Mouse (Mus musculus): ENCODE measurements around the gene Me3. TPM values are rescaled to one million over a fixed set of nuclear protein-coding genes. Genes with fewer than 3 reads are reported as not detected.
A peak's percentile ranks its signal among the peaks of the same experiment; 100 is the strongest.

Gene Me3
- polyA plus RNA-seq, 1 experiment from 2014 or later = 3.6 TPM

DNA sequence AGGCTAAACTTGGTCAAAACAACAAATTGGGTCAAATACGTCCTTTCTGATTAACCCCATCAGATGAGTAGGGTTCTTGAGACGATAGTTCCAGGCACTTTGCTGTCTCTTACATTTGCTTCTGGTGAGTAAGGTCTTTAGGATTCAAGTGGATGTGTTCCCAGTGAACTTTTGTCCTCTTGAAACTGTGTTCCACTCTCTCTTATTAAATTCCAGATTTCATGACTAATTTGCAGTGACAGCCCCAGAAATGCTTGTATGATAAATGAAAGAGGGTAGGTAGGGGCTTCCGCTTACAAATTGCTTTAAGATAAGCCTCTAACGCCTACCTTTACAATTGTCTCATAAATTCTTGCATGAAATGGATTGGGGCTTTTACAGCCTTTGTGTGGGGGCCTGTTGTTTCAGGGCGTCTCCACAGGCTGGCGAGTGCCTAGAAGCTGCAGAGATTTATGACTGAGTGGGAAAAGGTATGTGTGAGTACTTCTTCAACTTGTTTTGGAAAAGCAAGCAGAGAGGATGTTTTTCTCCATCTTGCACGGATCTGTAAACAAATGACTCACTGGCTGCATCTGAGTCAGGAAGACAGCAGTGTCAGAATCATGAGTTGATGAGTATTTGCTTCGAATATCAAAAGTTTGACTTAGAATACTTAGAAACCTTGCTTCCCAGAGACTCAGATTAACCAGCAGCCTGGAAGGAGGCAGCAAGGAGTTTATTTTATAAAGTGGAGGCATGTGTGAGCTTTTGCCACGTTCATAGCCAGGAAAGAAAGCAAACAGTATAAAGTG lies 137.1 kb downstream of the Me3 start:
- Histone ChIP-seq H3K4me2 (replicated peaks) (no peak overlapping the region), H3K9ac (no peak overlapping the region), H3K4me3 (replicated peaks) (no peak overlapping the region), H3K4me1 (replicated peaks) (peaks cover 10% of the 10 kb centered on the region), H3K27me3 (replicated peaks) (no peaks in the 10 kb centered on the region), H3K36me3 (no peaks in the 10 kb centered on the region), H3K27ac (peak overlapping the region; percentile 27; the same call in 1 of the 2 replicates), H3K9me3 (no peaks in the 10 kb centered on the region)
- 15% methylated on average over 9 of the region's 9 CpGs for WGBS
- ATAC-seq = peak; percentile 27

DNA sequence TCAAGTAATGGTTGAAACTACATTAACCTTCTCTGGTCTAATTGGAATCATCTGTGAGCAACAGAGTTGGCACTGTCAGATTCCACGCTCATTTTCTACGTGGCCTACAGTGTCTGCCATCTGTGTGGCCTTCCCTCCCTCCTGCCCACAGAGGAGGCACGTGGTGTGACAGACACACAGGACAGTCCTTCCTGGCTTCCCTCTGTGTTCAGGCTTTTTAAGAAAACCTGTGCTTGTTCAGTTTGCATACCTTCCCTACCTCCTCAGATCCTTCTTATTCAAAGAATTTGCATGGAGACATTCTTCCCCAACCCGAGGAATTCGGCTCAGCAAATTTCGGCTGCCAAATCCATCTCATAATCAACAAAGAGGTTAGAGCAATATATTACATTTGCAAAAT lies 137.8 kb downstream of the Me3 start:
- Histone ChIP-seq H3K9me3 (no peaks in the 10 kb centered on the region), H3K27ac (peak overlapping the region; percentile 27; the same call in 1 of the 2 replicates), H3K4me3 (replicated peaks) (no peak overlapping the region), H3K36me3 (no peaks in the 10 kb centered on the region), H3K4me1 (replicated peaks) (peaks cover 10% of the 10 kb centered on the region), H3K9ac (no peak overlapping the region), H3K4me2 (replicated peaks) (no peak overlapping the region), H3K27me3 (replicated peaks) (no peaks in the 10 kb centered on the region)
- ATAC-seq = no peak
- 46% methylated on average over 6 of the region's 6 CpGs for WGBS

GRCm38 (mm10) chr7:89772906-89773305 lies 140.7 kb downstream of the Me3 start:
- Histone ChIP-seq H3K27ac (0 out of 2 replicates have a peak overlapping the region, but pooled peaks have one; percentile 27), H3K9ac (no peak overlapping the region), H3K4me1 (replicated peaks) (peaks cover 10% of the 10 kb centered on the region), H3K27me3 (replicated peaks) (no peaks in the 10 kb centered on the region), H3K4me2 (replicated peaks) (no peak overlapping the region), H3K36me3 (no peaks in the 10 kb centered on the region), H3K9me3 (no peaks in the 10 kb centered on the region), H3K4me3 (replicated peaks) (no peak overlapping the region)
- 69% methylated on average over 5 of the region's 5 CpGs for WGBS
- no peak for ATAC-seq

- H3K36me3 ChIP-seq = no peaks in the 10 kb centered on the region
- H3K9me3 ChIP-seq = no peaks in the 10 kb centered on the region
- H3K4me2 ChIP-seq (replicated peaks) = peak overlapping the region; percentile 18; the same call in 1 of the 2 replicates
- WGBS = 53% methylated on average over 3 of the region's 3 CpGs
- no peak overlapping the region for H3K4me3 ChIP-seq (replicated peaks)
- H3K27me3 ChIP-seq (replicated peaks) = no peaks in the 10 kb centered on the region
- H3K27ac ChIP-seq = peak overlapping the region; percentile 66
- H3K9ac ChIP-seq = no peak overlapping the region
- H3K4me1 ChIP-seq (replicated peaks) = peaks cover 10% of the 10 kb centered on the region
- ATAC-seq = peak; percentile 96
Measured at GRCm38 (mm10) chr7:89773352-89773921, 141.2 kb downstream of the Me3 start.

GRCm38 (mm10) chr7:89773926-89774325 lies 141.7 kb downstream of the Me3 start:
- Histone ChIP-seq H3K27me3 (replicated peaks) (no peaks in the 10 kb centered on the region), H3K4me2 (replicated peaks) (peak overlapping the region; percentile 18; the same call in 1 of the 2 replicates), H3K9me3 (no peaks in the 10 kb centered on the region), H3K4me1 (replicated peaks) (peaks cover 10% of the 10 kb centered on the region), H3K27ac (peak overlapping the region; percentile 66), H3K36me3 (no peaks in the 10 kb centered on the region), H3K4me3 (replicated peaks) (no peak overlapping the region), H3K9ac (no peak overlapping the region)
- WGBS = 29% methylated on average over 2 of the region's 2 CpGs
- no peak; the same call in 1 of the 2 replicates for ATAC-seq

- ATAC-seq = no peak
- H3K9ac ChIP-seq = no peak overlapping the region
- no peak overlapping the region for H3K4me3 ChIP-seq (replicated peaks)
- H3K4me2 ChIP-seq (replicated peaks) = no peak overlapping the region
- no peak overlapping the region for H3K27ac ChIP-seq
- H3K9me3 ChIP-seq = no peaks in the 10 kb centered on the region
- no peaks in the 10 kb centered on the region for H3K36me3 ChIP-seq
- no peaks in the 10 kb centered on the region for H3K27me3 ChIP-seq (replicated peaks)
- H3K4me1 ChIP-seq (replicated peaks) = peaks cover 5% of the 10 kb centered on the region; the same call in 1 of the 2 replicates
- WGBS = 94% methylated on average over 2 of the region's 2 CpGs
Measured at GRCm38 (mm10) chr7:89775848-89776247, 143.7 kb downstream of the Me3 start.

- Histone ChIP-seq H3K9me3 (no peaks in the 10 kb centered on the region), H3K4me1 (replicated peaks) (no peaks in the 10 kb centered on the region), H3K4me3 (replicated peaks) (no peak overlapping the region), H3K27me3 (replicated peaks) (no peaks in the 10 kb centered on the region), H3K27ac (no peak overlapping the region), H3K4me2 (replicated peaks) (no peak overlapping the region), H3K9ac (no peak overlapping the region), H3K36me3 (no peaks in the 10 kb centered on the region)
- 74% methylated on average over 1 of the region's 1 CpGs for WGBS
- ATAC-seq = no peak
Measured at GRCm38 (mm10) chr7:89781391-89781790, 149.2 kb downstream of the Me3 start.

DNA sequence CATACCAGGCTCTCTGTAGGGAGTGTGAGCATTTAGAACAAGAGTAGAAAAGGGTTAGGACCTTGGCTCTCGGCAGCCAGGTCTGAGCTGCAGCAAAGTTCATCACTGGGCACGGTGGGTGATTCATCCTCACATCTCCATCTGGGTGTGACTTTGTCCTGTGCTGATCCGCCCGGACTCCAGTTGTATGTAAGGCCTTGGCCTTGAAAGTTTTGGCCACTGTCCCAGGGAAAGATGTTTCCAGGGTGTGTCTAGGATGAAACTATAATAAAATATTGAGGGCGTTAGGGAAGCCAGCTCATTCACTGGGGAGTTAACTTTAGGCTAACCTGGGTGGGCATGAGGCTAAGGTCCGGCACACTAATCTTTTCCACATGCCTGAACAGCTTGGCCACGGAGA lies 155.5 kb downstream of the Me3 start:
- H3K27me3 ChIP-seq (replicated peaks) = no peaks in the 10 kb centered on the region
- no peak overlapping the region for H3K27ac ChIP-seq
- ATAC-seq = no peak
- H3K36me3 ChIP-seq = no peaks in the 10 kb centered on the region
- H3K4me2 ChIP-seq (replicated peaks) = no peak overlapping the region
- H3K4me3 ChIP-seq (replicated peaks) = no peak overlapping the region
- H3K4me1 ChIP-seq (replicated peaks) = no peaks in the 10 kb centered on the region
- WGBS = 74% methylated on average over 7 of the region's 7 CpGs
- H3K9ac ChIP-seq = no peak overlapping the region
- no peaks in the 10 kb centered on the region for H3K9me3 ChIP-seq

DNA sequence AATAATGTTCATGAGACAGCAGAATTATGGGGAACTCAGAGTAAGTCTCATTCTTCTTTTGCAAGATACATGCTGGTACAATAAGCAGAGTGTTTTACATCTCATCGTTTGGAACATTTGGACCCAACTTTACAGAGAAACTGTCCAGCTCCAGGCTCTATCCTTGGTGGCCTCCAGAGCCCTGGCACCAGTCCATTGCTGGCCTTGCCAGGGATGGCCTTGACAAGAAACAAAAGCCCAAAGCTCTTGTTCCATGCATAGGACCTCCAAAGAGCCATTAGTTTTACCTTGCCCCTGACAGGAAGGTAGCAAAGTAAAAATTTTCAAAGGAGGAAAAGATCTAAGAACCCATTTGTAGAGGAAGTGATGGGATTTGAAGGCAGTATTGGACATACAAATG lies 160.4 kb downstream of the Me3 start:
- WGBS = 85% methylated on average over 1 of the region's 1 CpGs
- Histone ChIP-seq H3K4me3 (replicated peaks) (no peak overlapping the region), H3K27me3 (replicated peaks) (no peaks in the 10 kb centered on the region), H3K27ac (no peak overlapping the region), H3K9ac (no peak overlapping the region), H3K36me3 (no peaks in the 10 kb centered on the region), H3K4me2 (replicated peaks) (no peak overlapping the region), H3K9me3 (no peaks in the 10 kb centered on the region), H3K4me1 (replicated peaks) (no peaks in the 10 kb centered on the region)
- ATAC-seq = no peak

DNA sequence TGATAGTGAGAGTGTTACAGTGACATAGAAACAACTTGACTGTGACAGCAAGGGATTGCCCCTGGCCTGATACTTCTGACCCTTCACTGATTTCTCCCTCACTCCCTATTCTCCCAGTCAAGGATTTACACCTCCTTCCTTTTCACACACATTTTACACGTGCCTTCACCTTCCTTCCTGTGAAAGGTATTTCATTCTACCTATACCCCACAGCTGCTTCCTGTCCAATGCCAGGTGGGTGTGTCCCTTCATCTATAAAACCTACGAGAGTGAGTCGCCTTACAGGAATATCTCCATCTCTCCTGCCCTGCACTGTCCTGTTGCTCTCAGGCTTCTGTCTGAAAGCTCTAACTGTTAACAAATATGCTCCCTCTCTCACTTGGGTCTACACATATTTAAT lies 163.2 kb downstream of the Me3 start:
- Histone ChIP-seq H3K9ac (no peak overlapping the region), H3K4me1 (replicated peaks) (no peaks in the 10 kb centered on the region), H3K27me3 (replicated peaks) (no peaks in the 10 kb centered on the region), H3K9me3 (no peaks in the 10 kb centered on the region), H3K36me3 (no peaks in the 10 kb centered on the region), H3K4me3 (replicated peaks) (no peak overlapping the region), H3K4me2 (replicated peaks) (no peak overlapping the region), H3K27ac (no peak overlapping the region)
- WGBS = 55% methylated on average over 3 of the region's 3 CpGs
- no peak for ATAC-seq

- 53% methylated on average over 6 of the region's 6 CpGs for WGBS
- Histone ChIP-seq H3K4me2 (replicated peaks) (no peak overlapping the region), H3K9ac (no peak overlapping the region), H3K27me3 (replicated peaks) (no peaks in the 10 kb centered on the region), H3K27ac (no peak overlapping the region), H3K4me1 (replicated peaks) (no peaks in the 10 kb centered on the region), H3K36me3 (no peaks in the 10 kb centered on the region), H3K9me3 (no peaks in the 10 kb centered on the region), H3K4me3 (replicated peaks) (no peak overlapping the region)
- no peak for ATAC-seq
Measured at GRCm38 (mm10) chr7:89796351-89796801, 164.2 kb downstream of the Me3 start.

DNA sequence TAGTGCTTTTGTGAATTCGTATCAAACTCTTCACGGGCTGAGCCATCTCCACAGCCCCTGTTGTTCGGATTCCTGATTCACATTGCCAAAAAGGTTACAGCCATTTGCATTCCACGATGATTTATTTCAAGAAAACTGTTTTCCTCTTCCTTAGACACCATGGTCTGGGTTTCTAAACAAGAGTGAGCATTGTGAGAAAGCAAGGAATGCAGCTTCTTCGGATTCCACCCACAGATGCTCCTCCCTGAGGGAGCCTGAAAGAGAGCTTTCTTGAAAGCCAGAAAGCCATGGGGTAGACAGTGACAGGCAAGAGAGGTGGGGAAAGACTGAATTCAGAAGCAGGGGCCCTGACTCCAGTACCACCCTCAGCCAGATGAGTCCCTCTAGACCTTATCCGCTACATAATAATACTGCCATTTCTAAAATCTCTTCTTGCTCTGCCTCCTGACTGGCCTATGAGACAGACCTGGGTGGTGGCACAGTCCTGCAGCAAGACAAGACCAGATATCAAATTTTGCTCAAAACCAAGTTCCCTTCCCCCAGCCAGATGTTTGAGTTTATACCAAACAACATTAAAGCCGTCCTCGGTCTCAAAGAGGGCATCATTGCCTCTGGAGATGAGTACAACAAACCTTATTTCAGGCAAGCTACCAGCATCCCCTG lies 166.3 kb downstream of the Me3 start:
- Histone ChIP-seq H3K27me3 (replicated peaks) (no peaks in the 10 kb centered on the region), H3K4me2 (replicated peaks) (no peak overlapping the region), H3K9ac (no peak overlapping the region), H3K4me1 (replicated peaks) (no peaks in the 10 kb centered on the region), H3K27ac (no peak overlapping the region), H3K36me3 (no peaks in the 10 kb centered on the region), H3K4me3 (replicated peaks) (no peak overlapping the region), H3K9me3 (no peaks in the 10 kb centered on the region)
- WGBS = 45% methylated on average over 8 of the region's 8 CpGs
- ATAC-seq = no peak
